Mouse (Mus musculus) CH12.LX (cell line): Measurements from ENCODE around the gene Bean1. TPM values are rescaled to one million over a fixed set of nuclear protein-coding genes. Genes with fewer than 3 reads are reported as not detected.

Experiments used
- DNase-seq: peaks from one replicate; pipeline ENCODE4 v3.0.0-alpha.2; 2013; ENCODE audit errors: extremely low read depth
- H3K27ac ChIP-seq: 2 replicates; pipeline ENCODE4 v1.5.1; 2012; ENCODE audit warnings: low read depth, mild to moderate bottlenecking, control low read depth, moderate library complexity; ENCODE audit not compliant: insufficient read depth
- H3K27me3 ChIP-seq: replicated peaks from 2 replicates; pipeline ENCODE3; 2012; ENCODE audit warnings: inconsistent platforms
- H3K36me3 ChIP-seq, 2 experiments: replicated peaks in 1 of 2; 2 replicates each; pipeline versions ENCODE3 to v1.6.1; 2012; ENCODE audit warnings: inconsistent platforms in 1 of 2, low read length in 1 of 2, mild to moderate bottlenecking in 1 of 2, mixed read lengths in 1 of 2, moderate library complexity in 1 of 2; ENCODE audit not compliant: control insufficient read depth in 1 of 2, insufficient read depth in 1 of 2
- H3K4me1 ChIP-seq, 2 experiments: 2 replicates each; pipeline ENCODE4 v1.6.1; 2012; ENCODE audit warnings: inconsistent platforms in 1 of 2, moderate library complexity in 1 of 2; ENCODE audit not compliant: insufficient read depth in 2 of 2, control insufficient read depth in 1 of 2
- H3K4me2 ChIP-seq: 2 replicates; pipeline ENCODE4 v1.6.1; 2012; ENCODE audit warnings: low read depth, mild to moderate bottlenecking, control low read depth; ENCODE audit not compliant: poor library complexity, insufficient read depth, severe bottlenecking
- H3K4me3 ChIP-seq, 3 experiments: fragments of 150-350 bp in 1 of 3; sonication (generic) in 1 of 3; replicated peaks in 1 of 3; 2 replicates each; pipeline versions ENCODE3 to v1.5.1; 2011 to 2012; ENCODE audit warnings: low read depth in 2 of 3, low read length in 2 of 3, mild to moderate bottlenecking in 2 of 3, moderate library complexity in 2 of 3, control low read depth in 1 of 3, improper control_type of control experiment in 1 of 3, inconsistent platforms in 1 of 3, mixed read lengths in 1 of 3; ENCODE audit not compliant: poor library complexity in 1 of 3
- H3K79me2 ChIP-seq: replicated peaks from 2 replicates; pipeline ENCODE4 v1.6.1; 2012; ENCODE audit warnings: mild to moderate bottlenecking, moderate library complexity; ENCODE audit not compliant: control insufficient read depth, poor library complexity, insufficient read depth, severe bottlenecking; ENCODE audit errors: extremely low read depth
- H3K9ac ChIP-seq: 2 replicates; pipeline ENCODE4 v1.6.1; 2012; ENCODE audit warnings: low read depth, mild to moderate bottlenecking, control low read depth, moderate library complexity; ENCODE audit not compliant: insufficient read depth
- H3K9me3 ChIP-seq: replicated peaks from 2 replicates; pipeline ENCODE3; 2012; ENCODE audit warnings: low read length, inconsistent platforms, mixed read lengths
- BHLHE40 ChIP-seq: IDR thresholded peaks from 2 replicates; pipeline ENCODE4 v1.6.1; 2011; ENCODE audit warnings: mild to moderate bottlenecking, low read depth, low read length, improper control_type of control experiment
- CHD2 ChIP-seq: IDR thresholded peaks from 2 replicates; pipeline ENCODE4 v1.6.1; 2011; ENCODE audit warnings: low read length, improper control_type of control experiment
- CTCF ChIP-seq, 2 experiments: IDR thresholded peaks in 1 of 2; conservative IDR thresholded peaks in 1 of 2; 2 replicates each; pipeline ENCODE4 v1.5.1; 2011 to 2012; ENCODE audit warnings: low read depth in 2 of 2, low read length in 2 of 2, improper control_type of control experiment in 1 of 2, inconsistent platforms in 1 of 2, mild to moderate bottlenecking in 1 of 2, moderate library complexity in 1 of 2
- ELF1 ChIP-seq: IDR thresholded peaks from 2 replicates; pipeline ENCODE4 v1.6.1; 2014; ENCODE audit warnings: low read depth, mild to moderate bottlenecking, inconsistent platforms, low read length, improper control_type of control experiment
- GABPA ChIP-seq: IDR thresholded peaks from 2 replicates; pipeline ENCODE4 v1.6.1; 2012; ENCODE audit warnings: low read depth, low read length, improper control_type of control experiment, inconsistent platforms; ENCODE audit not compliant: insufficient replicate concordance
- IRF4 ChIP-seq: IDR thresholded peaks from 2 replicates; pipeline ENCODE4 v1.6.1; 2014; ENCODE audit warnings: low read depth, mild to moderate bottlenecking, inconsistent platforms, low read length, improper control_type of control experiment
- JUN ChIP-seq: IDR thresholded peaks from 2 replicates; pipeline ENCODE4 v1.6.1; 2011; ENCODE audit warnings: low read depth, mild to moderate bottlenecking, low read length, improper control_type of control experiment, moderate library complexity; ENCODE audit not compliant: insufficient read depth
- JUND ChIP-seq: conservative IDR thresholded peaks from 2 replicates; pipeline ENCODE4 v1.6.1; 2011; ENCODE audit warnings: low read depth, low read length, improper control_type of control experiment
- KAT2A ChIP-seq: IDR thresholded peaks from 2 replicates; pipeline ENCODE4 v1.6.1; 2012; ENCODE audit warnings: low read length, improper control_type of control experiment, inconsistent platforms; ENCODE audit not compliant: insufficient replicate concordance
- MXI1 ChIP-seq: IDR thresholded peaks from 2 replicates; pipeline ENCODE4 v1.6.1; 2011; ENCODE audit warnings: mild to moderate bottlenecking, low read depth, low read length, improper control_type of control experiment
- MYC ChIP-seq: IDR thresholded peaks from 2 replicates; pipeline ENCODE4 v1.6.1; 2011; ENCODE audit warnings: low read depth, mild to moderate bottlenecking, improper control_type of control experiment, low read length
- NELFE ChIP-seq: IDR thresholded peaks from 2 replicates; pipeline ENCODE4 v1.6.1; 2011; ENCODE audit warnings: low read depth, low read length, improper control_type of control experiment
- NRF1 ChIP-seq: IDR thresholded peaks from 2 replicates; pipeline ENCODE4 v1.6.1; 2014; ENCODE audit warnings: low read depth, mild to moderate bottlenecking, inconsistent platforms, low read length, improper control_type of control experiment, moderate library complexity
- PAX5 ChIP-seq: IDR thresholded peaks from 2 replicates; pipeline ENCODE4 v1.6.1; 2012; ENCODE audit warnings: low read length, inconsistent platforms, mixed read lengths
- POLR2A ChIP-seq: IDR thresholded peaks from 2 replicates; pipeline ENCODE4 v1.6.1; 2011; ENCODE audit warnings: low read depth, mild to moderate bottlenecking, improper control_type of control experiment, low read length
- RAD21 ChIP-seq: IDR thresholded peaks from 2 replicates; pipeline ENCODE4 v1.6.1; 2011; ENCODE audit warnings: low read depth, mild to moderate bottlenecking, low read length, improper control_type of control experiment, moderate library complexity
- RCOR1 ChIP-seq: conservative IDR thresholded peaks from 2 replicates; pipeline ENCODE4 v1.6.1; 2012; ENCODE audit warnings: low read depth, mild to moderate bottlenecking, inconsistent platforms, low read length, improper control_type of control experiment
- SIN3A ChIP-seq: IDR thresholded peaks from 2 replicates; pipeline ENCODE4 v1.6.1; 2012; ENCODE audit warnings: low read length, improper control_type of control experiment, inconsistent platforms
- SMC3 ChIP-seq: IDR thresholded peaks from 2 replicates; pipeline ENCODE4 v1.6.1; 2011; ENCODE audit warnings: low read depth, low read length, improper control_type of control experiment
- TCF12 ChIP-seq: IDR thresholded peaks from 2 replicates; pipeline ENCODE4 v1.6.1; 2014; ENCODE audit warnings: low read depth, mild to moderate bottlenecking, inconsistent platforms, low read length, improper control_type of control experiment
- USF1 ChIP-seq: IDR thresholded peaks from 2 replicates; pipeline ENCODE4 v1.6.1; 2014; ENCODE audit warnings: low read depth, mild to moderate bottlenecking, inconsistent platforms, low read length, improper control_type of control experiment
- USF2 ChIP-seq: conservative IDR thresholded peaks from 2 replicates; pipeline ENCODE4 v1.6.1; 2011; ENCODE audit warnings: low read depth, low read length, improper control_type of control experiment
- ZMIZ1 ChIP-seq: IDR thresholded peaks from 2 replicates; pipeline ENCODE4 v1.6.1; 2012; ENCODE audit warnings: low read depth, mild to moderate bottlenecking, inconsistent platforms, low read length, improper control_type of control experiment
- ZNF384 ChIP-seq: IDR thresholded peaks from 2 replicates; pipeline ENCODE4 v1.6.1; 2012; ENCODE audit warnings: low read depth, low read length, improper control_type of control experiment, inconsistent platforms
- dilution Hi-C: fragments of 300-500 bp; cut with MboI; formaldehyde crosslinking; loops from 2 replicates; pipeline ENCODE4 v1.14.3; 2020; ENCODE audit warnings: low sequenced_read_pairs; ENCODE audit not compliant: extremely low pct_unique_long_range_greater_than_20kb, extremely low pct_ligation_motif_present
- in situ Hi-C: fragments of 300-500 bp; cut with MboI; formaldehyde crosslinking; loops from 3 replicates; pipeline ENCODE4 v1.14.3; 2019; ENCODE audit warnings: low sequenced_read_pairs, low pct_ligation_motif_present, low pct_unique_long_range_greater_than_20kb, mixed read lengths
- polyA plus RNA-seq: library from polyadenylated mRNA; unstranded; fragments of >175 nt; gene quantifications from 2 replicates; pipeline ENCODE4 v1.2.1, GENCODE M21; 2012; ENCODE audit warnings: low read depth; ENCODE audit not compliant: insufficient read length
- total RNA-seq, 2 experiments: library from RNA; depleted of rRNA; stranded (reverse); fragments of 300-350 nt in 1 of 2; fragments of >200 nt in 1 of 2; gene quantifications; 2 replicates each; pipeline ENCODE4 v1.2.3; 2012 to 2014

The Bean1 gene
- total and polyA plus RNA-seq, 3 experiments, result not detected

DNA sequence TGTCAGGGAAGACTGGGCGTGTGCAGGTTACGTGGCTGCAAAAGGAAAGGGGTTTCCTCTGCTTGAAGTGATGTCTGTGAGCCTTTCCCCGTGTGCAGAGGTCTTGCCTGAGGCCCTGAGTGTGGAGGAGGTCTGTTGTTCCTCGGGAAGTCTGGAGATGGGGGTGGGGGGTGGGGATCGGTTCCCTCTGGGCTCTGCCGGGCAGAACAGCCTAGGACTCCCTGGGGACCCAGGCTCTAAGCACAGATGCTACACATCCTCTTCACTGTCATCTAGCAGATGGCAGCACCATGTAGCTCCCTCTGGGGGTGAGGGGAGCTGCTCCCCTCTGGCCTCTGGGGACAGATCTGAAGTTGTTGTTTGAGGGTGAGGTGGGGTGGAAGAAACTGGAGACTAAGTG, 14.7 kb downstream of the Bean1 start:
- peaks cover 9 to 15% of the 10 kb centered on the region in 2 experiments for H3K4me1 ChIP-seq
- no peak overlapping the region for H3K9ac ChIP-seq
- no peak overlapping the region for H3K4me3 ChIP-seq
- H3K9me3 ChIP-seq, result no peaks in the 10 kb centered on the region
- dilution Hi-C loops (no loop called here), in situ Hi-C loops (no loop called here)
- no peak overlapping the region for H3K27ac ChIP-seq
- peak in 1 of 2 experiments; percentile 16; a peak in 1 of 4 replicates for TF ChIP-seq CTCF (conservative IDR thresholded peaks at IDR 0.05 in 1 of 2, IDR thresholded peaks at IDR 0.05 in 1 of 2; ENCODE audit: low read depth in 2 of 2, low read length in 2 of 2)
- TF ChIP-seq IRF4, result no peak
- H3K4me2 ChIP-seq, result no peak overlapping the region
- H3K36me3 ChIP-seq, result no peaks in the 10 kb centered on the region
- peaks cover 56% of the 10 kb centered on the region for H3K27me3 ChIP-seq
- DNase-seq, result peak; percentile 36
- no peaks in the 10 kb centered on the region for H3K79me2 ChIP-seq

DNA sequence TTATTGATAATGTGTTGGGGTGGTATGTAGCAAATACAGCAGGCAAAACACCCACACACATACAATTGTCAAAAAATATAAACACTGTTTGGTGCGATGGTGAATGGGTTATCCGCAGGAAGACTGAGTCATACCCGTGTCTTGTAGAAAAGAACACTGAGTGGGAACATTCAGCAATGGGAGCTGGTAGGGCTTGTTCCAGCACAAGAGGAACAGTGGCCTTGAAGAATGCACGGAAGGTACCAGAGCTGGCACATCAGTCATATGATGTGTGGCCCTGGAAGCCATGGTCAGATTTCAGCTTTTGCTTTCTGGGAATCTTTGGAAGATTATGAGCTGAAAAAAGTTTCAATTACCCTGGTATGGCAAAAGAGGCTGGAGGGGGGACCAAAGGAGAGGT, 16.6 kb downstream of the Bean1 start:
- in situ Hi-C loops (no loop called here), dilution Hi-C loops (no loop called here)
- Histone ChIP-seq H3K27ac (no peak overlapping the region), H3K79me2 (no peaks in the 10 kb centered on the region), H3K36me3 (no peaks in the 10 kb centered on the region), H3K27me3 (peaks cover 48% of the 10 kb centered on the region), H3K9me3 (no peaks in the 10 kb centered on the region), H3K4me1 (peaks cover 11 to 24% of the 10 kb centered on the region in 2 experiments), H3K4me2 (no peak overlapping the region), H3K9ac (no peak overlapping the region), H3K4me3 (no peak overlapping the region)
- no peak for DNase-seq
- TF ChIP-seq ELF1 (no peak), POLR2A (no peak), ZNF384 (no peak), USF2 (no peak), ZMIZ1 (no peak), KAT2A (no peak), IRF4 (no peak), CHD2 (no peak), RCOR1 (no peak), MYC (no peak), SIN3A (no peak), JUN (no peak)

DNA sequence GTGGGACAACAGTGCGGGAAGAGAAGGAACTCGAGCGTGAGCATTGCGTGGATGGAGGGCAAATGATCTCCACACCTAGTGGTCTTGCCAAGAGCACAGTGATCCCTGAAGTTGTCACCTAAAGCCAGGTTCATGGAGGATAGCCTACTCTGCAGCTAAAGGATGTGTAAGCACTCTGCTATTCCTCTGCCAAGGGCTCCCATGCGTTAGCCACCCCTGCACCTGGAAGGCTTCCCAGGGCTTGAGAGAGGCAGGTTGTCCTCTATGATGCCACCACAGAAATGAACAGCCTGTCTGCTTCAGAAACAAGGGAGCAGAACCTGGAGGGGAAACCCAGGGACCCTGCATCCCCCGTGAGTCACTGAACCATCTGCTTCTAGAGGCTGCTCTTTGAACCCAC, 17.4 kb downstream of the Bean1 start:
- Histone ChIP-seq H3K79me2 (no peaks in the 10 kb centered on the region), H3K4me1 (peaks cover 11 to 27% of the 10 kb centered on the region in 2 experiments), H3K27ac (no peak overlapping the region), H3K27me3 (peaks cover 46% of the 10 kb centered on the region), H3K36me3 (no peaks in the 10 kb centered on the region), H3K4me3 (no peak overlapping the region), H3K9ac (no peak overlapping the region), H3K9me3 (peaks cover under 1% of the 10 kb centered on the region), H3K4me2 (no peak overlapping the region)
- DNase-seq, result no peak
- in situ Hi-C loops (no loop called here), dilution Hi-C loops (no loop called here)
- TF ChIP-seq BHLHE40 (no peak), PAX5 (no peak), ZNF384 (no peak), MYC (no peak), NRF1 (no peak), NELFE (no peak), GABPA (no peak), SMC3 (no peak), TCF12 (no peak), JUND (no peak), IRF4 (no peak), RAD21 (no peak), USF1 (no peak), MXI1 (no peak)
